Mouse (Mus musculus) heart, postnatal 0 days (tissue): Measurements from ENCODE around the gene Sarm1. TPM values are rescaled to one million over a fixed set of nuclear protein-coding genes. Genes with fewer than 3 reads are reported as not detected.

ENCODE experiments used
- ATAC-seq: fragments of 200-750 bp; cut with Nextera tagmentation; 2 replicates; pipeline ENCODE4 v1.8.0; 2017; ENCODE audit warnings: low read depth, moderate number of reproducible peaks, moderate library complexity; ENCODE audit not compliant: insufficient read depth
- DNase-seq: peaks from one replicate; pipeline ENCODE4 v3.0.0-alpha.2; 2016; ENCODE audit warnings: low spot score
- H3K27ac ChIP-seq: fragments of 300-500 bp; sonication (generic); 2 replicates; pipeline ENCODE4 v1.5.1; 2014; ENCODE audit warnings: low read depth, mild to moderate bottlenecking
- H3K27me3 ChIP-seq: fragments of 300-500 bp; sonication (generic); 2 replicates; pipeline ENCODE4 v1.6.1; 2014; ENCODE audit warnings: low read length, mixed read lengths; ENCODE audit not compliant: control insufficient read depth, insufficient read depth
- H3K36me3 ChIP-seq: fragments of 300-500 bp; sonication (generic); replicated peaks from 2 replicates; pipeline ENCODE4 v1.6.1; 2014; ENCODE audit warnings: low read length, mixed read lengths; ENCODE audit not compliant: control insufficient read depth, insufficient read depth
- H3K4me1 ChIP-seq: fragments of 300-500 bp; sonication (generic); 2 replicates; pipeline ENCODE4 v1.6.1; 2014; ENCODE audit warnings: antibody characterized with exemption; ENCODE audit not compliant: control insufficient read depth, insufficient read depth
- H3K4me2 ChIP-seq: fragments of 300-500 bp; sonication (generic); 2 replicates; pipeline ENCODE4 v1.6.1; 2014; ENCODE audit warnings: low read depth, mild to moderate bottlenecking, low read length, moderate library complexity
- H3K4me3 ChIP-seq: fragments of 300-500 bp; sonication (generic); 2 replicates; pipeline ENCODE4 v1.5.1; 2014; ENCODE audit warnings: low read depth, low read length
- H3K9ac ChIP-seq: fragments of 300-500 bp; sonication (generic); replicated peaks from 2 replicates; pipeline ENCODE4 v1.6.1; 2014; ENCODE audit warnings: low read depth, low read length, mixed read lengths
- H3K9me3 ChIP-seq: fragments of 300-500 bp; sonication (generic); replicated peaks from 2 replicates; pipeline ENCODE4 v1.6.1; 2016; ENCODE audit warnings: low read length; ENCODE audit not compliant: control insufficient read depth
- CTCF ChIP-seq: IDR thresholded peaks from 2 replicates; pipeline ENCODE4 v1.5.1; 2016; ENCODE audit warnings: antibody characterized with exemption, control low read depth, low read depth
- EP300 ChIP-seq: IDR thresholded peaks from 2 replicates; pipeline ENCODE4 v1.6.1; 2016; ENCODE audit warnings: antibody characterized with exemption, low read depth
- WGBS: fragments of 180-500 bp; shearing (Covaris S2); extraction: QIAGEN DNeasy Blood & Tissue Kit; methylation state at CpG from one replicate; pipeline ENCODE4 v1.1.7; 2014; 5-methylcytosine and 5-hydroxymethylcytosine counted together
- polyA plus RNA-seq: library from polyadenylated mRNA; unstranded; fragments of >200 nt; fragmentation: Nextera tagmentation; extraction: Ambion mirVana; gene quantifications from 2 replicates; pipeline ENCODE4 v1.2.1, GENCODE M21; 2015
- total RNA-seq: library from RNA; depleted of rRNA; stranded (reverse); fragments of >200 nt; gene quantifications from 2 replicates; pipeline ENCODE4 v1.2.3, GENCODE M21; 2014; ENCODE audit warnings: low replicate concordance

Gene Sarm1
- total and polyA plus RNA-seq, 2 experiments from 2014 or later, result not detected

GRCm38 (mm10) chr11:78447168-78447567, 50.4 kb downstream of the Sarm1 start:
- Histone ChIP-seq H3K4me1 (no peaks in the 10 kb centered on the region), H3K27ac (no peak overlapping the region), H3K36me3 (no peaks in the 10 kb centered on the region), H3K9me3 (no peaks in the 10 kb centered on the region), H3K27me3 (no peaks in the 10 kb centered on the region), H3K4me3 (no peak overlapping the region), H3K9ac (no peak overlapping the region), H3K4me2 (no peak overlapping the region)
- ATAC-seq, result no peak
- no peak for DNase-seq
- TF ChIP-seq CTCF (no peak), EP300 (no peak)
- WGBS, result 59% methylated on average over 3 of the region's 3 CpGs

GRCm38 (mm10) chr11:78443115-78443514, 54.4 kb downstream of the Sarm1 start:
- no peaks in the 10 kb centered on the region for H3K4me1 ChIP-seq
- no peaks in the 10 kb centered on the region for H3K27me3 ChIP-seq
- no peak overlapping the region for H3K27ac ChIP-seq
- DNase-seq, result no peak
- WGBS, result 70% methylated on average over 5 of the region's 5 CpGs
- no peak overlapping the region for H3K9ac ChIP-seq
- no peaks in the 10 kb centered on the region for H3K9me3 ChIP-seq
- no peak for ATAC-seq
- TF ChIP-seq CTCF (no peak), EP300 (no peak)
- no peak overlapping the region for H3K4me2 ChIP-seq
- no peak overlapping the region for H3K4me3 ChIP-seq
- H3K36me3 ChIP-seq, result no peaks in the 10 kb centered on the region

- H3K36me3 ChIP-seq, result no peaks in the 10 kb centered on the region
- no peaks in the 10 kb centered on the region for H3K9me3 ChIP-seq
- DNase-seq (no peak), ATAC-seq (no peak)
- no peaks in the 10 kb centered on the region for H3K27me3 ChIP-seq
- H3K4me1 ChIP-seq, result no peaks in the 10 kb centered on the region
- no peak overlapping the region for H3K4me3 ChIP-seq
- TF ChIP-seq CTCF (no peak), EP300 (no peak)
- H3K4me2 ChIP-seq, result no peak overlapping the region
- H3K9ac ChIP-seq, result no peak overlapping the region
- H3K27ac ChIP-seq, result no peak overlapping the region
- 39% methylated on average over 3 of the region's 3 CpGs for WGBS
These were observed 59.1 kb downstream of the Sarm1 start for GRCm38 (mm10) chr11:78438399-78438930.

DNA sequence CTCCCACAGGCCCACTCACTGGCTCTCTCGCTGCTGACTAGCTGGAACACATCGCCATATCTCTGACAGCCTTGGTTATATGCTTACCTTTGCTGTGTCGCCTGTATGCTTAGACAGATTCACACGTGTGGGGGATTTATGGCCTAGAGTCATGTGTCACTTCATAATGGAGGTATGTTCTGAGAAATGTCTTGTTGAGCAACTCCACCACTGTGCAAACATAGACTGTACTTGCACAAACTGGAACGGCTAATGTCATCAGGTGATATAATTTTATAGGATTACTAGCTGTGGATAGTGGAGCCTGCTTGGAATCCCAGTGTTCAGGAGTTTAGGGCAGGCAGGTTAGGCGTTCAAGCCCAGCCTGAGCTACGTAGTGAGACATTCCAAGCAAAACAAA, 60.4 kb downstream of the Sarm1 start:
- Histone ChIP-seq H3K27me3 (no peaks in the 10 kb centered on the region), H3K27ac (no peak overlapping the region), H3K4me1 (no peaks in the 10 kb centered on the region), H3K9me3 (no peaks in the 10 kb centered on the region), H3K4me2 (no peak overlapping the region), H3K4me3 (no peak overlapping the region), H3K9ac (no peak overlapping the region), H3K36me3 (no peaks in the 10 kb centered on the region)
- no peak for DNase-seq
- TF ChIP-seq CTCF (no peak), EP300 (no peak)
- WGBS, result 89% methylated on average over 7 of the region's 7 CpGs
- no peak for ATAC-seq

- H3K36me3 ChIP-seq, result no peaks in the 10 kb centered on the region
- ATAC-seq (no peak), DNase-seq (no peak)
- no peak overlapping the region for H3K27ac ChIP-seq
- H3K4me3 ChIP-seq, result no peak overlapping the region
- no peaks in the 10 kb centered on the region for H3K4me1 ChIP-seq
- peak; percentile 43 for TF ChIP-seq CTCF
- TF ChIP-seq EP300, result no peak
- WGBS, result 7% methylated on average over 19 of the region's 19 CpGs
- no peaks in the 10 kb centered on the region for H3K27me3 ChIP-seq
- no peak overlapping the region for H3K9ac ChIP-seq
- H3K4me2 ChIP-seq, result no peak overlapping the region
- H3K9me3 ChIP-seq, result no peaks in the 10 kb centered on the region
These were observed 61.7 kb downstream of the Sarm1 start for GRCm38 (mm10) chr11:78435776-78436349.

DNA sequence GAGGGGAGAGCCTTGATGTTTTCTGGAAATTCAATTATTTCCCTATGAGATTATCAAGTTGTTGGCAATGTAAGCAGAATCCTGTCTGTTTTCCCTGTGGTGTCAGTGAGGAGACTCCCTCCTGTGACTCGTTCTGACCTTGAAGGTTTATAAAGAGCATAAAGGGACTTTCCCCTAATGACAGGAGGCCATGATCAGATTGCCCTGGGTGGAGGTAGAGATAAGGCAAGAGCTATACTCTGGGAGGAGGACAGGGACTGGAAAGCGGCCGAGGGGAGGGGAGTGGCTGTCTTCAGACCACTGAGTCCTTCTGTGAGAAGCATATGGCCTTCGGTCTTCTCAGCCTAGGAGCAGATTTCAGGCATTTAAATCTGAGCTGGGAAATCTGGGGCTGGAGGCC, 63.5 kb downstream of the Sarm1 start:
- 22% methylated on average over 4 of the region's 4 CpGs for WGBS
- no peaks in the 10 kb centered on the region for H3K9me3 ChIP-seq
- no peaks in the 10 kb centered on the region for H3K4me1 ChIP-seq
- no peak overlapping the region for H3K4me3 ChIP-seq
- TF ChIP-seq EP300, result no peak
- TF ChIP-seq CTCF, result no peak
- no peak for ATAC-seq
- no peak overlapping the region for H3K9ac ChIP-seq
- H3K27ac ChIP-seq, result no peak overlapping the region
- H3K4me2 ChIP-seq, result no peak overlapping the region
- DNase-seq, result no peak
- no peaks in the 10 kb centered on the region for H3K27me3 ChIP-seq
- H3K36me3 ChIP-seq, result no peaks in the 10 kb centered on the region
